Mouse (Mus musculus) retina, embryonic 14.5 days (tissue): ENCODE measurements around the gene Ap1b1.

Experiments
- DNase-seq: peaks from one replicate; pipeline ENCODE4 v3.0.0-alpha.2; 2015; ENCODE audit warnings: low spot score

The Ap1b1 gene

GRCm38 (mm10) chr11:4986695-4987486, at the start of gene Ap1b1:
TSS of gene Ap1b1 (plus strand) at chr11:4986824.
- DNase-seq = peak; percentile 92

- DNase-seq = no peak
Observed at GRCm38 (mm10) chr11:4946530-4946929, 40.1 kb upstream of the Ap1b1 start.

- peak; percentile 70 for DNase-seq
Observed at GRCm38 (mm10) chr11:4946947-4947812, 39.4 kb upstream of the Ap1b1 start.

DNA sequence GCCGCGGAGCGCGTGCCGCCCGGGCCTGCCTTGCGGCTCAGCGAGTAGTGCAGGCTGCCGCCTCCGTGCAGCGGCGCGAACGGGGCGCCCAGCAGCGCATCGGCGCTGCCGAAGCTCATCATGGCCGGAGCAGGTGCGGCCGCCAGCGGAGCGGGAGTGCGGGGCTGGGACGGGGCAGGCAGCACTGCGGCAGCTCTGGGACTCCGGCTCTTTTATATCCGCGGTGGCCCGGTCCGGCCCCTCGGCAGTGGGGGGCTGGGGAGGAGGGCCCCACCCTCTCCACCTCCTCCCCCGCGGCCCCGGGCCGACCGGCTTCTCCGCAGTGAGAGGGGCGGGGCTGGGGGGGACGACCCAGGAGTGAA, 38.8 kb upstream of the Ap1b1 start, which contains the start of gene Nefh:
Gene Nefh, minus strand, starts transcription at position 252 of the 362 bp plus-strand sequence.
- DNase-seq = no peak

- peak; percentile 5 for DNase-seq
Observed at GRCm38 (mm10) chr11:4948792-4949191, 37.8 kb upstream of the Ap1b1 start.

- peak; percentile 81 for DNase-seq
Observed at GRCm38 (mm10) chr11:4949256-4950044, 37.2 kb upstream of the Ap1b1 start.

- no peak for DNase-seq
Observed at GRCm38 (mm10) chr11:4953401-4953800, 33.2 kb upstream of the Ap1b1 start.

DNA sequence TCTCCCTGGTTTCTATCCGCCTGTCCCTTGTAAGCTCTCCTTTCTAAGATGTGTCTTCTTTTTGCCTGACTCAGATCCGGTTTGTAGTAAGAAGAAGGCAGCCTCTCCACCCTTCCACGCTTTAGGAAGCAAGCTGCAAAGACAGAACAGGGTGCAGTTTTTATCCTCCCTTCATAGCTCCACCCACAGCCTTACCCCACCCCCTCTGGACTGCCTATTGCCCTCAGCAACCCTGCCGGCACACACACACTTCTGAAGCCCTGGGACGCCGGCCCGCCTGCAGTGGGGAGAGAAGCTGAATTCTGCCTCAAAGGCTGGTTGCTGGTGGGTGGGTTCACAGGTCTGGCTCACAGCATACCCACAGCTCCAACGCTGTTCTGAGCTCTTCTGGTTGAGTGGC, 32.7 kb upstream of the Ap1b1 start:
- DNase-seq = peak; percentile 18

- DNase-seq = no peak
Observed at GRCm38 (mm10) chr11:4963099-4963808, 23.4 kb upstream of the Ap1b1 start.

- DNase-seq = no peak
Observed at GRCm38 (mm10) chr11:4966325-4966724, 20.3 kb upstream of the Ap1b1 start.

DNA sequence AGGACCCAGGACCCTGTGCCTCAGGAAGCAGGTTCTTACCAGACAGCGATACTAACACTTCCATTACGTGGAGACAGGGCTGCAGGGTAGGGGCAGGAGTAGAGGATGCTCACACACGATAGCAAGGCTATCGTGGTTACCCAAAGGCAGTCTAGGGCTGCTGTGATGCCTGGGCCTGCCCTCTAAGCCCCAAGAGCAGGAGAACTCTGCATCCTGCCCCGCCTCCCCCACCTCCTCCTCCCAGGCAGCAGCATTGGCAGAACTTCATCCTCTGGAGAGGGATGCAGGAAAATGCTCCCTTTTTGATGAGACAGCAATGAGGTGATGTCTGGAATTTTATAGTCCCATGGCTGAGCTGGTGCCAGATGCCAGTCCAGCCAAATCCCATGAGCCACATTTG, 19.7 kb upstream of the Ap1b1 start:
- DNase-seq = no peak

GRCm38 (mm10) chr11:4967549-4967948, 19.1 kb upstream of the Ap1b1 start:
- no peak for DNase-seq

DNA sequence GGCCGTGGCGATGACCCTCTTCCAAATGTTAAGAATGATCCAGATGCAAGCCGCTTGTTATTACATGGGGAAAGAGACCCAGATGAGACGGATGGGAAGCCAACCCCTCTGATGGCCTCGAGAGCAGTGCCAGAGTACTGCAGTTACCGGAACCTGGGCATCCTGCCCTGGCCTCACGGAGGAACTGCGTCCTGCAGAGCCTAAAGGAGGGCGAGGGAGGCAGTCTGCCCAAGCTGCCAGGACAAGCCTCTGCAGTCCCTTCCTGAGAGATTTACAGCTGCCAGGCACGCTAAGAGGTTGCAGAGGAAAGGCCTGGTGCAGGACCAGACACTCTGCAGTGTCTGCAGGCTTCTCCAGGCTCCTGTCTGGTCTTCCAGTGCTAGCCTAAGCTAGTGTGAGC, 18.2 kb upstream of the Ap1b1 start:
- no peak for DNase-seq

GRCm38 (mm10) chr11:4972967-4973870, 13.4 kb upstream of the Ap1b1 start:
- DNase-seq = peak; percentile 85

DNA sequence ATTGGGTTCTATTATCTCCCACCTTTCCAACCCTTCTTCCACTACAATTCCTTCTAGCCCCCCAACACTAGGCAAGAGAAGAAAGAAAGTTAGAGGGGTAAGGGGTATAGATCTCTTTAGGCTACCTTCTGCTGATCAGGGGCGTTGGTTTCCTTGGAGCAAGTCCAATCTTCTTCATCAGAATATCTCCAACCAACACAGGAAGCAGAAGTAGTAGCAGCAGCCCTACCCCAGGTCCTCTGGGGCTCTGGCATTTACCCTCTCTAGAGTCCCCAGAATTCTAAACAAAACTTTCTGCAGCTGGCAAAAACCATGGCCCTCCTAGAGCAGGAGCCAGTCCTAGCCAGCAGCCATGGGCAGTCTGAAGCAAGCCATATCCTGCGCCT, 12.8 kb upstream of the Ap1b1 start:
- no peak for DNase-seq

DNA sequence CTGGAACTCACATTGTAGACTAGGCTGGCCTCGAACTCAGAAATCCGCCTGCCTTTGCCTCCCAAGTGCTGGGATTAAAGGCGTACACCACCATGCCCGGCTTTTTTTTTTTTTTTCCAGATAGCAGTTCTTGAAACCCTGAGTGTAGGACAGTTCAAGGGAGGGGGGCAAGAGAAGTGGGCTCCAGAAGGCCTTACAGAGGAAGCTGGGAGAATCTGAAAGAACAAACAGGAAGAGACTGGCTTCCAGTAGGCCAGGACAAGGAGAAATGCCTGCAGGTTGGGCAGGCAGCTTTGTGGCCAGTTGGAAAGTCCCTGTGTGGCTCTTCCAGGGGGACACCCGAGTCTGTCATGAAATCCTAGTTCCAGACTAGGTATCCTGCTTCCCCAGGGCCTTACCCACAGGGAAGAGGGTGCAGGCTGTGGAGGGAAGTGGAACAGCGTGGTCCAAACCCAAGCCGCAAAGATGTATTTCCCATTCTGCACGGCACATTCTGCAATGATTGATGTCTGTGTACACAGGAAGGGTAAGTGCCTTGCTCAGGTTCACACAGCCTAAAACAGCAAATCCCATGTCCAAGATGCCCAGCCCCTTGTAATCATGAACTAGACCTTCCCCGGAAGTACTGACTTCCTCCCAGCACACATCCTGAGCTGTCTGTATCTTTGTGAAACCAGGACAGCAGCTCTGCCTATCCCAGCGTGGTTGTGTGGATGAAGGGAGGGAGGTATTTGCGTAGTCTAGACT, 12.1 kb upstream of the Ap1b1 start:
- no peak for DNase-seq

DNA sequence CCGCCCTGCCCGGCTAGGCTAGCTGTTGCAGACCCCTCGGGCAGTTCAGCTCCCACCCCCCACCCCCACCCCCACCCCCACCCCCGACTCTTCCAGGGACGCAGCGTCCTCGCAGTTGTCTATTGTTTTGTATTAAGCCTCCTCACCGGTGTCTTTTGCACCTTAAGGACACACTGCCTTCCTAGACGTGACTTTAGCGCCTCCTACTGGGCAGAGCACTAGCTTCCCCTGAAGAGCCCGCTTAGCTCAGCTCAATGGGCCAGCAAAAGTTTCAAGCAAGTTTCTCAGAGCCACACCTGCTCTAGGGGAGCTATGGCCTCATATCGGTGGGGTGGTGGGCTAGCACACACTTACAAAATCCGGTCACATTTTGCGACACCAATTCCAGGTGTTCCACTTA, 11.0 kb upstream of the Ap1b1 start:
- DNase-seq = peak; percentile 90

DNA sequence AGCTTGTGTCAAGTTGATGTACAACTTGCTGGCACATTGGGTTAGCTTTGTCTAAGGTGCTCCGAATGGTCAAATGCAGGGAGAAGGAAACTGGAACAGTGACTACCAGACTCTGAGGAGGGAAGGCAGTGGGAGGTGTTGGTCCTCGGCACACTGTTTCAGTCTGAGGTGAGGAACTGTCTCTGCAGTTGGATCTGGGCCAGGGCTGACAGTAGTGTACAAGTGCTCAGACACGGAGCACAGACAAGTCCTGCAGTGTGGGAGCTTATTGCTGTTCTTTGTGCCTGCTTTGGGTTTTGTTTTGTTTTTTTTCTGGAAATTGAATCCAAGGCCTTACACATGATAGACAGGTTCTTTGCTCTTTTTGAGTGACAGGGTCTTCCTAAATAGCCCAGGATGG, 3.6 kb upstream of the Ap1b1 start:
- no peak for DNase-seq

DNA sequence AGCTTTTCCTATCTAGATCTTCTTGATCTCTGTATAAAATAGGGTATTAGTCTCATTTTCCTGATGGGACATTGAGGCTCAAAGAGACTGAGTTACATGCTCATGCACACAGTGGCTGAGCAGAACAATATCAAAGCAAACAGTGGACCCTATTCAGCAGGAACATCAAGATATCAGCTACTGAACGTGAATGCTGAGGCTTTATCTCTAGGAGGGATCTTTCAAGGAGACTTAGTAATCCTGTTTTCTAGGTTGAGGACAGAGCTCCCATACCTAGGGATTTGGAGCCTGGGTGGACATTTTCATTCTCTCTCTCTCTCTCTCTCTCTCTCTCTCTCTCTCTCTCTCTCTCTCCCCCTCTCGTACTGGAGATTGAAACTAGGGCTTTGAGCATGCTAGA, 3.1 kb upstream of the Ap1b1 start:
- no peak for DNase-seq

DNA sequence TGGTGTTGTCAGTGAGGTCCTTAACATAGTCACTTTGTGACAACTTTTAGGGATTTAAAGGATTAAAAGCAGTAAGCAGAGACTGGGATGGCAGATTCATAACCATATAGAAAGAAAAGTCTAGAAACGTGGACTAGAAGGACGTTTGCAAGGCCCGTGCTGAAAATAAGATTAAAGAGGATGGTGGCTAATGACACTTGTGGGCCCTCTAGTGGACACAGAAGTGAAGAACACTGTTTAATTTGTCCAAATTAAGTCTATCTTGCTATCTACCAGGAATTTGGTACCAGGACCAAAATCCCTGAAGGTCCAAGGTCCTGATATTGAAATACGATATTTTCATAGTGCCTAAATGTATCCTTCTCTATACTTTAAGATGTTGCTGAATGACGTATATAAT, 2.4 kb upstream of the Ap1b1 start:
- DNase-seq = peak; percentile 81
